Mouse (Mus musculus) lung, embryonic 14.5 days (tissue): Measurements from ENCODE around the gene Mfsd11. TPM values are rescaled to one million over a fixed set of nuclear protein-coding genes. Genes with fewer than 3 reads are reported as not detected.
"Not testable (repeated sequence)": the region's sequence is repeated elsewhere in the genome, so short reads cannot be mapped to it uniquely, and the experiment has no call there.

Source experiments
- ATAC-seq: fragments of 200-750 bp; cut with Nextera tagmentation; 2 replicates; pipeline ENCODE4 v1.8.0; 2017; ENCODE audit warnings: mild to moderate bottlenecking, moderate TSS enrichment, moderate library complexity; ENCODE audit not compliant: insufficient read depth
- DNase-seq: peaks from one replicate; pipeline ENCODE4 v3.0.0-alpha.2; 2015
- H3K27ac ChIP-seq: fragments of 300-500 bp; sonication (generic); 2 replicates; pipeline ENCODE4 v1.5.1; 2014; ENCODE audit warnings: low read depth, mild to moderate bottlenecking, moderate library complexity
- H3K27me3 ChIP-seq: fragments of 300-500 bp; sonication (generic); 2 replicates; pipeline ENCODE4 v1.6.1; 2014; ENCODE audit warnings: low read length, control low read depth; ENCODE audit not compliant: insufficient read depth
- H3K36me3 ChIP-seq: fragments of 300-500 bp; sonication (generic); 2 replicates; pipeline ENCODE4 v1.6.1; 2014; ENCODE audit warnings: control low read depth; ENCODE audit not compliant: insufficient read depth
- H3K4me1 ChIP-seq: fragments of 300-500 bp; sonication (generic); 2 replicates; pipeline ENCODE4 v1.6.1; 2014; ENCODE audit warnings: antibody characterized with exemption, control low read depth; ENCODE audit not compliant: insufficient read depth
- H3K4me2 ChIP-seq: fragments of 300-500 bp; sonication (generic); 2 replicates; pipeline ENCODE4 v1.6.1; 2014; ENCODE audit warnings: mild to moderate bottlenecking
- H3K4me3 ChIP-seq: fragments of 300-500 bp; sonication (generic); 2 replicates; pipeline ENCODE4 v1.5.1; 2014; ENCODE audit warnings: low read depth, low read length
- H3K9ac ChIP-seq: fragments of 300-500 bp; sonication (generic); 2 replicates; pipeline ENCODE4 v1.6.1; 2014
- H3K9me3 ChIP-seq: fragments of 300-500 bp; sonication (generic); 2 replicates; pipeline ENCODE4 v1.6.1; 2016; ENCODE audit warnings: low read depth, low read length, control low read depth
- CTCF ChIP-seq: IDR thresholded peaks from 2 replicates; pipeline ENCODE4 v1.5.1; 2016; ENCODE audit warnings: antibody characterized with exemption, low read depth
- WGBS: fragments of 180-500 bp; shearing (Covaris S2); extraction: QIAGEN DNeasy Blood & Tissue Kit; methylation state at CpG from one replicate; pipeline ENCODE4 v1.1.7; 2014; 5-methylcytosine and 5-hydroxymethylcytosine counted together
- polyA plus RNA-seq: library from polyadenylated mRNA; unstranded; fragments of >200 nt; fragmentation: Nextera tagmentation; extraction: Ambion mirVana; gene quantifications from 2 replicates; pipeline ENCODE4 v1.2.1, GENCODE M21; 2014

Mfsd11 gene
- polyA plus RNA-seq, 1 experiment from 2014 or later, result 31.8 TPM

DNA sequence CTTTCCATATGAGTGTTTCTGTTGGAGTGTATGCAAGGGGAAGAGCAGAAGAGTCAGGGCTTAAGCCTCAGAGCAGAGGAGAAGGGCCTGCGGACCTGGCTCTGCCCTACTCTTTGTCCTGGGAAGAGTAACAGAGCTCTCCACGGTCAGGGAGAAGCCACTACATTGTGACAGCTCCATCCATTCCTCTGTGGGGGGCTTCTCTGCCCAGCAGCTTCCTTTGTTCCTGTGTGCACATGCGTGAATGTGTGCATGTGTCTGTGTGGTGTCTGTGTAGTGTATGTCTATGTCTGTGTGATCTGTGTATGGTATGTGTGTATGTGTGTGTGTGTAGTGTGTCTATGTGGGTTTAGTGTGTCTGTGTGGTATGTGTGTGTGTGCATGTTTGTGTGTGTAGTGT lies 43.2 kb downstream of the Mfsd11 start:
- DNase-seq, result no peak
- TF ChIP-seq CTCF, result no peak
- Histone ChIP-seq H3K4me1 (0 out of 2 replicates have a peak, but pooled peaks cover 2% of the 10 kb centered on the region), H3K27me3 (no peaks in the 10 kb centered on the region), H3K4me3 (no peak overlapping the region), H3K4me2 (no peak overlapping the region), H3K9ac (no peak overlapping the region), H3K9me3 (no peaks in the 10 kb centered on the region), H3K27ac (no peak overlapping the region), H3K36me3 (no peaks in the 10 kb centered on the region)
- no peak for ATAC-seq
- 78% methylated on average over 3 of the region's 3 CpGs for WGBS

DNA sequence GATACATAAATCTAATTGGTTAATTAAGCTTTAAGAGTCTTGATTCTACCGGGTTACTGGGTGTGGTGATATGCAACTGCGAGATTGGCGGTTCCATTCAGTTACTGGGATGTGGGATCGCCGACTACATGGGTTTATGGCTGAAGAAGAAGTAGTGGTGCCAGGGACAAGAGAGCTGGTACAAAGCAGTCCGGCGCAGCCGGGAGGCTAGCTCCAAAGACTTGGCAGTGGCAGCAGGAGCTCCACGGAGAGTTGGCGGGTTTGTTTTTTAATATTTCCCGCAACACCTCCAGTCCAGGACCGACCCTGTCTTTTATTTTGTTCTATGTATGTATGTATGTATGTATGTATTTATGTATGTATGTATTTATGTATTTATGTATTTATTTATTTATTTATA lies 47.0 kb downstream of the Mfsd11 start:
- TF ChIP-seq CTCF, result no peak
- Histone ChIP-seq H3K36me3 (no peaks in the 10 kb centered on the region), H3K9ac (no peak overlapping the region), H3K4me1 (no peaks in the 10 kb centered on the region), H3K4me2 (no peak overlapping the region), H3K27me3 (0 out of 2 replicates have a peak, but pooled peaks cover 1% of the 10 kb centered on the region), H3K4me3 (no peak overlapping the region), H3K9me3 (no peaks in the 10 kb centered on the region), H3K27ac (no peak overlapping the region)
- ATAC-seq (no peak), DNase-seq (no peak)
- 90% methylated on average over 12 of the region's 12 CpGs for WGBS

DNA sequence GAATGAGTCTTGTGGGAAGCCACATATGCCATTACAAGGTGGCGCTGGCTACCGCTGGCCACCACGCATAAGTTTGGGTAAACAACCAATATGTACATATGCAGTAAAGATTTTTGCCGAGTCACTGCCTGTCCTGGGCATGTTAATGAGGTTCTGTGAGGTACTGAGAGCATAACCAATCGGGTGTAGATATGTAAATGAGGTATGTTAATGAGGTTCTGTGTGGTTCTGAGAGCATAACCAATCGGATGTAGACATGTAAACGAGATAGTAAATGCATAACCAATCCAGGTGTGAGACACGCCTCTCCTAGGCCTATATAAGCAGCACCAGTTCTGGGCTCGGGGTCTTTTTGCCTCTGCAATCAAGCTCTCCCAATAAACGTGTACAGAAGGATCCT lies 50.3 kb downstream of the Mfsd11 start:
- not testable (repeated sequence) for H3K9me3 ChIP-seq, H3K4me3 ChIP-seq, H3K9ac ChIP-seq, DNase-seq, H3K4me2 ChIP-seq, H3K27ac ChIP-seq, H3K36me3 ChIP-seq, ATAC-seq, H3K4me1 ChIP-seq
- H3K27me3 ChIP-seq, result peaks cover 18% of the 10 kb centered on the region; the same call in 1 of the 2 replicates
- 84% methylated on average over 10 of the region's 10 CpGs for WGBS

DNA sequence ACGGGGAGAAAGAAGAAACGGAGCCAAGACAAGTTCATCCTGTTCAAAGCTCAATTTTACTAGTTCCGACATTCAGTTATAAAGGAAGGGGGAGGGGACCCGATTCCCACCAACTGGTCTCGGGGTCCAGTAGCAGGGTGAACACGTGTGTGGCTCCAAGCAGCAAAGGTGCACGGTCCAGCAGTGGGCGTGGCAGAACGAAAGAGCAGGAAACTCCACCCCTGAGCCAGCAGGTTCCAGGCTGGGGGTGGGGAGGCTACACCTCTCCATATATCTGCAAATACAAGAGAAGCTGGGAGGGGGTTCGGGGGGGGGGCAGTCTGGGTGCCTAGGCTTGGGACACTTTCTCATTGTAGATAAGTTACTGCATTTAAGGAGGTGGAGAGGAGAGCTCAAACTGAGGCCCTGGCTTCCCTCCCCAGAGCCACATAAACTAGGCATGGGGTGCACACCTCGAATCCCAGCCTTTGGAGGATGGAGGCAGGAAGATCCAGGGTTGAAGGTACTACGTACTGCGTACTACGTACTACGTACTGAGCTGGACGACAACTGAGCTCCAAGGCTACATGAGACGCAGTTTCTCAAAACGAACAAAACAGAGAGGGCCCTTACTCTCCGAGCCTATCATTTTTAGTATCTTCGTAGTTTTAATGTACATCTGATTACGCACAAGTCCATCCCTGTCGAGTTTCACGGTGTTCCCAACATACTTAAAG lies 53.7 kb downstream of the Mfsd11 start:
- Histone ChIP-seq H3K9ac (no peak overlapping the region; the same call in 1 of the 2 replicates), H3K4me1 (no peaks in the 10 kb centered on the region), H3K4me3 (peak overlapping the region; percentile 20), H3K36me3 (no peaks in the 10 kb centered on the region), H3K9me3 (no peaks in the 10 kb centered on the region), H3K27me3 (peaks cover 18% of the 10 kb centered on the region; the same call in 1 of the 2 replicates), H3K4me2 (peak overlapping the region; percentile 63), H3K27ac (no peak overlapping the region)
- no peak for DNase-seq
- ATAC-seq, result peak; percentile 49; the same call in 1 of the 2 replicates
- 5% methylated on average over 22 of the region's 23 CpGs for WGBS
- TF ChIP-seq CTCF, result no peak

DNA sequence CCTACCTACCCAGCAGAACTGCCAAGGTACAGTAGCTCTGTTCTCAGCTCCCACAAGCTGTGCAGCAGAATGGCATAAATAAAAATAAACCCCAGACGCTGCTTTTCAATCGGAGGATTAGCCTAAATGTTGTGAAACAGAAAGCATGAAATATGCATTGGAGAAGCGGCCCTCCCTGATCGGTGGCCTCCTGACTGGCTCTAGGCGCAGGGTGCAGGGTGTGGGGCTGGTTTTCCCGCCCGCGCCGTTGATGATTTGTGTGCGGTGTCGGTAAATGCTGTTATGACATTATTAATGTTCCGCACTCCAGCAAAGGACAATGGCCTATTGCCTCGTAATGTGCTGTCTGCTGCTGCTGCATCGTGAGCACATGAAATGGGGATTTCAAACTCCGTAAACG lies 61.3 kb downstream of the Mfsd11 start:
- WGBS, result 52% methylated on average over 16 of the region's 16 CpGs
- Histone ChIP-seq H3K9ac (no peak overlapping the region), H3K4me2 (no peak overlapping the region), H3K27ac (no peak overlapping the region), H3K36me3 (no peaks in the 10 kb centered on the region), H3K4me1 (no peaks in the 10 kb centered on the region), H3K27me3 (peaks cover 17% of the 10 kb centered on the region), H3K9me3 (no peaks in the 10 kb centered on the region), H3K4me3 (no peak overlapping the region)
- no peak for DNase-seq
- ATAC-seq, result no peak
- TF ChIP-seq CTCF, result no peak

DNA sequence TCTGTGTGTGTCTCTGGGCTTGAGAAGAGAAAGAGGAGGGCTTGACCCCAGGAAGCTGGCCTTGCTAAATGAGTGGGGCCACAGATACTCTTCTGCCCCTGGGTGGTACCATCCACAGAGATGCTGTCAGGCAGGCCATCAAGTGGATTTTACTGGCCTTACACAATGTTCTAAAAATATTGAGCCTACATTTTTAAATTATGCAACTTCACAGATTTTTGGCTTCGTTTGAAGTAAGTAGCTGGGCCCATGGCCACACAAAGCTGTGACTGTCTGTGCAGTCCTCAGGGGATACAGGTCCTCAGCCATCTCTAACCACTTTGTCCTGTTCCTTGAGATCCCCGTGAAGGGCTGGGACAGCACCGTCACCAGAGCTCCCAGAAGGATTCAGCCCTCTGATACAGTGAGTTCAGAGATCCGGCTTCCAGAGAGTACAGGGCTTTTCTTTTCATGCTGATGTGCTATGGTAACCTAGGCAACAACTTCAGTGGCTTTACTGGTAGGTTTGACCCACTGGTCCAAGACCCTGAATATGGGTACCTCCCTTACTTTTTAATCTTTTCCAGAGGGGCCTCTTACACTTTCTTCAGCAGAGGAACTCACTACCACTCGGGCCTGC lies 62.1 kb downstream of the Mfsd11 start:
- Histone ChIP-seq H3K4me3 (no peak overlapping the region), H3K4me2 (no peak overlapping the region), H3K27ac (no peak overlapping the region), H3K4me1 (0 out of 2 replicates have a peak, but pooled peaks cover 3% of the 10 kb centered on the region), H3K9ac (no peak overlapping the region), H3K9me3 (no peaks in the 10 kb centered on the region), H3K27me3 (peaks cover 25% of the 10 kb centered on the region), H3K36me3 (no peaks in the 10 kb centered on the region)
- no peak for TF ChIP-seq CTCF
- ATAC-seq (no peak), DNase-seq (no peak)
- 64% methylated on average over 5 of the region's 5 CpGs for WGBS

DNA sequence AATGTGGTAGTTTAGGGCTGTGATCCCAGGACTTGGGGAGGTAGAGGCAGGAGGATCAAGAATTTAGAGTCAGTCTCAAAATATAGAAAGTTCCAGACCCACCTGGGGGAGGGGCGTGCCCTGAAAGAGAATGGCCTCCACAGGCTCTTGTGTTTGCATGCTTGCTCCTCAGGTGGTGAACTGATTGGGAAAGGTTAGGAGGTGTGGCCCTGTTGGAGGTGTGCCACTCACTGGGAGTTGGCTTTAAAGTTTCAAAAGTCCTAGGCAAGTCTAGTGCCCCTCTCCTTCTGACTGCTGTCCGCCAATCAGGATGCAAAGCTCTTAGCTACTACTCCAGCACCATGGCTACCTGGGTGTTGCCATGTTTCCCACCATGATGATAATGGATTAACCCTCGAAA lies 63.0 kb downstream of the Mfsd11 start:
- no peak overlapping the region for H3K4me2 ChIP-seq
- DNase-seq (no peak), ATAC-seq (no peak)
- no peak overlapping the region for H3K9ac ChIP-seq
- H3K27ac ChIP-seq, result no peak overlapping the region
- no peak for TF ChIP-seq CTCF
- H3K4me1 ChIP-seq, result 0 out of 2 replicates have a peak, but pooled peaks cover 4% of the 10 kb centered on the region
- H3K4me3 ChIP-seq, result no peak overlapping the region
- no peaks in the 10 kb centered on the region for H3K9me3 ChIP-seq
- 72% methylated on average over 3 of the region's 3 CpGs for WGBS
- no peaks in the 10 kb centered on the region for H3K36me3 ChIP-seq
- H3K27me3 ChIP-seq, result peaks cover 33% of the 10 kb centered on the region
